Mouse (Mus musculus) gastrocnemius, adult 8-10 months (tissue): ENCODE measurements around the gene Wdfy3. TPM values are rescaled to one million over a fixed set of nuclear protein-coding genes. Genes with fewer than 3 reads are reported as not detected.

Experiments
- DNase-seq, 2 experiments: peaks; one replicate each; pipeline ENCODE4 v3.0.0; 2022; ENCODE audit warnings: low spot score in 2 of 2
- total RNA-seq, 4 experiments: library from RNA; stranded (reverse); gene quantifications; 2 replicates each; pipeline ENCODE4 v1.2.4; 2022

Wdfy3 gene
- total RNA-seq, 4 experiments from 2014 or later = 21.4 to 24.9 (median 22.1) TPM

DNA sequence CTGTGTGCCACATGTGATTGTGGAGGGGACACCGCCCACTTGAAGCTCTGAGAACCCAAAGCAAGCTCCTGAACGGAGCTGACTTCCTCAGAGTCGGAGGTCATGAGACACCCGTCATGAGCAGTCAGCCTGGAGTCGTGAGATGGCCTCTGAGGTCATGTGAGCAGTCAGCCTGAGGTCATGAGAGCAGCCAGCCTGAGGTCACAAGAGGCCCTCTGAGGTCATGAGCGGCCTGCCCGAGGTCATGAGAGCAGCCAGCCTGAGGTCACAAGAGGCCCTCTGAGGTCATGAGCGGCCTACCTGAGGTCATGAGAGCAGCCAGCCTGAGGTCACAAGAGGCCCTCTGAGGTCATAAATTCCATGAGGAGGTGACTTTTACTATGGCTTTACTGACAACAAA, 120.4 kb downstream of the Wdfy3 start:
- DNase-seq = no peak

DNA sequence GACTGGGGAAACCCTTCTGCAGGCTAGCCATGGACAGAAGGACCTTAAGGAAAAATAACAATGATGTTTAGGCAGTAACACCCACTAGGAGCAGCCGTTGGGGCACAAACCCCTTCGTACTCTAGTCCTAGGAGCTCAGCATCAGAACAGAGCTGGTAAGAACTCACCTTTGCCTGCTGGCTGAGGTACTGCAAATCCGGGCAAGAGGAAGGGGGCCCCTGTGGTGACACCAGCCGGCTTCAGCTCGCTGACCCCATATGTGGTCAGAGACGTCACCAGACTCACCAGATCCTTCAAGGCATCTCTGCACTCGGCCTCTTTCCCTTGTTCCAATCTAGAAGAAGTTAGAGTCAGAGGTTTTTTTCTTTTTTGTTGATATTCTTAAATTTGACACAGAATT, 121.1 kb downstream of the Wdfy3 start:
- DNase-seq = no peak

DNA sequence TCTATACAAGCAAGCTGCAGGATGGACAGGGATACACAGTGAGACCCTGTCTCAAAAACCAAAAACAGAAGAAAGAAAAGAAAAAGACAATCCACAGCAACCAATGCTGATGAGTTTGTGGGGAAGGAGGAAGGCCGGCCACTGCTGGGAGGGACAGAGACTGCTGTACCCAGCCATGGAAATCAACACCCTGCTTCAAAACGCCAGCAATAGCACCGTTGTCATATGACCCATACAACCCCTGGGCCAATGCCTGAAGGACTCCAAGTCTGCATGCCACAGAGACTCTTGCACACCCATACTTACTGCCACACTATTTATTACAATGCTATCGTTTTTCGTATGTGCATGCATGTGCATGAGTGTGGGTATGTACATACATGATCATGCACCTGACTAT, 124.0 kb downstream of the Wdfy3 start:
- DNase-seq = peak; percentile 23 to 40

DNA sequence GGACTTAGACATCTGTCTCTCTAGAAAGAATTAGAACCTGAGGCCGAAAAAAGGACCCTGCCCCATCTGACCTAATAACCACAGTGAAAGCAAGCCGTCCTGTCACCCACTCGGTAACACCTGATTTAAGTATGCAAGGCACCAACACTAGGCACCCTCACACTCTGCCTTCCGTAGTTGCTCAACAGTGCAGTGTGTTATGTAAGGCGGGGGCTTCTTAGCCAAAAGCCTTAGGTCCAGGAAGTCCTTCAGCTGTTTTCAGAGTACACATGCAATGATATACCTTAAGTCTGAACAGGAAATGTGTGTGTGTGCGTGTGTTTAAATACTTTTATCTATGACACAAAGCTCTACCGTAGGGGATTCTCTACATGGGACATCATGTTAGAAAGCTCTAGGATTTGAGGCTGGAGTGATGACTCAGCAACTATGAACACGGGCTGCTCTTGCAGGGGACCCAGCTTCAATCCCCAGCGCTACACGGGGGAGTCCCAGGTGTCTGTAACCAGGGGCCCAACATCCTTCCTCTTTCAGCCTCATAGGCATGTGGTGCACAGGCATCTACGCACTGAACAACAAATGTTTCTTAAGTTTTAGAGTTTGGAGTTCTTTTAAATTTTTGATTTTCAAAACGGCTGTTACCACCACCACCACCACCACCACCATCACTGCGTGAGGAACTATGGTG, 131.7 kb downstream of the Wdfy3 start:
- no peak for DNase-seq

DNA sequence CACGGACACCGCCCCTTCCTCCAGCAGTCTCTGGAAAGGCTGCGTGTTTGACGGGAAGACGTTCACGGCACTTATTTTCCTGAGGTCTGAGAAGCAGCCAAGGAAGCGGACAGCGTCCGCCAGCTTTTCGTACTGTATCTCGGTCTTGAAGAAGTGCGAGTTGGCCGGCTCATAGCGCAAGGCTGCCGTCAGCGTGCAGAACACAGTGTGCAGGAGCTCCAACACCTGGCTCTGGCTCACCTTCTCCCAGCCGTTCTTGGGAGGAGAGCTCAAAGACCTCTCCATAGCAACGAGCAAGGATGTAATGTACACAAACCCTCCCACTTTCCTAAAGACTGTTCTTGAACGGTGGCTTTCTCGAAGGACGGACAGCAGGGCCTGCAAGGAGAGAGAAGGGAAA, 132.4 kb downstream of the Wdfy3 start:
- no peak for DNase-seq

DNA sequence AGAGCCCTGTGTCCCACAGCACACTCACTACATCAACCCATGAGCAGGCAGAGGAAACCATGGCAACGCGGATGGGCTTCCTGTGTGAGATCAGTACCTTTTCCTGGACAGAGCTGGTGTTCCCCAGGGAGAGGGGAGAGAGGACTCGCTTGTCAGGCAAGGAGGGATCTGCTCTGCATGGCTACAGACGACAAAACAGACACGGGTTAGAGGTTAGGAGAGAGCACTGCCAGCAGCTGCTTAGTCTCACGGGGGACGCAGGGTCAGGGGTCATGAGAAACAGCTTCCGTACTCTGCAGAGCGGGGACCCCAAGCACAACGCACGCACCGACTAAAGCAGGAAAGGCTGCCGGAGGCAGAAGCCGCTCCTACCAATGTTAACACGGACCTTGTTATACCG, 133.8 kb downstream of the Wdfy3 start:
- peak in 1 of 2 experiments; percentile 26 for DNase-seq

DNA sequence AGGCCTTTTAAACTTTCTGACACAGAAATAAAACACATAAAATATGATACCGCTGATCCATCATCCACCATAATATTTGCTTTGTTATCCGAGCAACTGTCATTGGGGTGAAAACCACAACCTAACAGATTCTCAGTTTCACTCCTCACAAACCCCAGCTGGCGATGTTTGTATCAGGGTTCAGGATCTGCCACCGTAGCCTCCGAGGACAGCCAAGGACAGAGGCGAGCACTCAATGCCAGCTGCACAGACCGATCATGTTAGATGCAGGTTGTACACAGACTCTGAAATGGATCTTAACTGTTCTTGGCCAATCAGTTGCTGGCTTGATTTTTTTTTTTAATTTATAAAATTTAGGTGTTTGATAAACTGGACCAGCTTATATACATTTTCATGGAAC, 135.1 kb downstream of the Wdfy3 start:
- no peak for DNase-seq

DNA sequence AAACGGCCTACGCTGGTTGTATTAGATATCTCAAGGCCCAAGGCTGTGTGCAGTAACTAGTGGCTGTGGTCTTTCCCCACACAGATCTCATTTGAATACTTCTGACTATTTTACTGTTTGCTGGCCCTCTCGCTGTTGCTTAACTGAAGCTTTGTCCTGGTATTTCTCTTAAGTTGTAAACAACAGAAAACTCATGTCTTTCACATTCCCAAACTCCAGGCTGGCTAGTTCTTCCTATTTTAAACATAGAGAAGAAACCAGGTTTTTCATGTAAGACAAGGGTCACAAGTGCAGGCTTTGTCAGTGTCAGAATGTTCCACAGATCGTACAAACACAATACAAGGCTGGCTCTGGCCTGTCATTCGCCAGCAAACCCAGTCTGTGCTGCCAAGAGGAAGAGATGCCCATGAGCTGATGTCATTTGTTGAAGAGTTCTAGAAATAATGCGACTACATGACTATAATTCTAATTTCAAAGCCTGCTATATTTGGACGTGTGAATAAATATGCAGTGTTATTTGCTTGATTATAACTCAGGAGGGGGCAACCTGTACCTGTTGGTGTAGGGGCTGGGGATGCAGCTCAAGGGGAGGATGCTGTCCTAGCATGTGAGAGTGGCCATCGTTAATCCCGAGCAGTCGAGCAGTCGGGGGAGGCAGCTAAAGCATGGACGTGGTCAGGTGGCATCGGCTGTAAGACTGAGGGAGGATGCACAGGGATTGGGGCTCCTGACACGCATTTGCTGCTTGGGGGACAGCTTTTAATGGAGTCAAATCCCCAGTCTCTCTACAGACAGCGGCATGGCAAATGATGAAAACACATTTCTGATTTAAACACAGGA, 136.5 kb downstream of the Wdfy3 start:
- DNase-seq = no peak

DNA sequence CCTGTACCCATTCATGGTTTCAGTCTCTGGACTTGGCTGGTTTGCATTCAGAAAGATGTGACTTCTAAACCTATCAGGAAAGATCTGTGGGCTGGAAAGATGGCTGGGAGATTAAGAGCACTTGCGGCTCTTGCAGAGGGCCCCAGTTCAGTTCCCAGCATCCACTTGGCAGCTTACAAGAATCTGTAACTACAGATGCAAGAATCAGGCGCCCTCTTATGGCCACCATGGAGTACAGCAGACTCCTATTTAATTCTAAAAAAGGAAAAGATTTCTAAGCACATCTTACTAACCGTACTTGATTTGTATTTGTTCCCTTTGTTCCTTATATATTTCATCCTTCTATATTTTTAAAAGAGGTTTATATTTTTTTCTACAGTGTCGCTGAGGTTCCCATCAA, 137.7 kb downstream of the Wdfy3 start:
- DNase-seq = no peak

DNA sequence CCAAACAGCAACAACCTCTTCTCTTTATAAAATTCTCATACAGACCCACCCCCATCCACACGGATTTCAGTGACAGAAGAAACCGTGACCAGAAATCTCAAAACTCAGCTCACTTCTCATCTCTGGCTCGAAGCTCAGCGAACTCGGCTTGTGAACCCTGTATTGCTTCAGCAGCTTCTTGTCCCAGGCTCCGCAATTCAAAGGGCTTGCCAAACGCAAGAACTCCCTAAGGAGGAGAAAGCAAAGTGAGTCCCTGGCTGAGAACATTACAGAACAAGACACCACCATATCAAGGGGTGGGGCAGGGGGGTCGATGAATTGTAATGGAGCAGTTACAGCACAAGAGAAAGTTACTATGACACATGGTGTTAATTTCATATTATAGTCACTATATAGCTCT, 143.4 kb downstream of the Wdfy3 start:
- DNase-seq = no peak

DNA sequence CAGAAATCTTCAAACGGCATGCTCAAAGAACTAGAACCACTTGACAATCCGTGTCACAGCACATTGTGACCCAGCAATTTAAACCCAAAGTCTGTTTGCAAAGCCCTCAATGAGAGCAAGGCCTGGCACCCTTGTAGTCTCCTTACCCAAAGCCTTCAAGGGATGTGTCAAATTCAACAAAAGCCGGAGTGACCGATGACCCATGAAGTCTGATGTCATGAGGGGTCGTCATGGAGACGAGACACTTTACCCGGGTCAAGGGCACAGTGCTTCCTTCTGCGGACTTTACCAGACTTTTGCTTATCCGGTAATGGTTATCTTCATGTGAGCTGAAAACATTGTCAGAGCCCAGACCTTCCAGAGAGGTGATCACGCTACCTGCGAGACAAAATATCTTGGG, 146.0 kb downstream of the Wdfy3 start:
- DNase-seq = no peak

DNA sequence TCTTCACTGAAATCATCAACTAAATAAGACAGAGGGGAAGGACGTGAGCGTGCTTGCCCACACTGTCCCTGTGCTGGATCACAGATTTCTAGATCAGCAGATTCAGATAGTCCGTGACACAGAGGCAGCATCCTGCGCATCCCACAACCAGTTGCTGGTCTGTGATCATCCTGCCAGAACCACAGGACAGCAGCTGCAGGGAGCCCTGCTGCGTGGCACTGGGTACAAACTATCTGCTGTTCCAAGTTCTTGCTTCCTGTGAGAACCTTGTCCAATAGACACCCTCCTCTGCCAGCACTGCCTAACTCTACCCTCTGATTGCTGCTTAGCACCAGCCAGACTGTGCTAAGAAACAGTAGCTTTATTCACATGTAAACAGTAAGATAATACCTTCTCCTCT, 150.2 kb downstream of the Wdfy3 start:
- DNase-seq = no peak

DNA sequence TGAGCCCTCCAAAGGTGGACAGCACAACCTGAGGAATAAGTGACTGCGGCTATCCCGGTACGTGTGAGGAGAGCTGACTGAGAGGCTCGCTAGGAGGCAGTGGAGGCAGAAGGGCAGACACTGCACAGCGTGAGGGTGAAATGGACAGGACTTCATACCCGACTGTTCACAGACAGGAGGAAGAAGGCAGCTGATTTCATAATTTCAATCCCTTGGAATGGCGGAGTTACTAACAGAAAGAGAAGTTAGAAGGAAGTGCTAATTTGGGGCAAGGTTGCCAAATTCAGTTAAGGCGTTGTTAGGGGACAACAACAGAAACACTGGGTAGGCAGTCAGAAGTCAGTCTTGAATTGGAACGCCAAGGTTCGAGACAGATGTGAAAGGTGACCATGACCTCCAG, 160.3 kb downstream of the Wdfy3 start:
- DNase-seq = no peak

DNA sequence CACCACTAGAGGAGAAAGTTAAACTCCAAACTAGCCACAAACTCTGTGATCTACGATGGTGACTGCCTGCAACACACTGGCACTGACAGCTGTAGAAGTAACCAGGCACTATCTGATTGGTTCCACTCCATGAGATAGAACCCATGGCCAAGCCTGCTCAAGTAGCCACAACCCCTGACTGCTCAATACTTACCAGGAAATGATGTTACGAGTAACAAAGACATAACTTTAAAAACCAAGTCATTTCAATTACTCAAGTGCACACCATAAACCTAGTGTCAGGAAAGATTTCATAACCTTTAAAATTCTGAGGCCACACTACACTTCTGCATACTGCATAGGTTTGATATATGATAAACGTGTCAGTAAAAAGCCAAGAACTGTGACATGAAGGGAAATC, 164.1 kb downstream of the Wdfy3 start:
- no peak for DNase-seq

DNA sequence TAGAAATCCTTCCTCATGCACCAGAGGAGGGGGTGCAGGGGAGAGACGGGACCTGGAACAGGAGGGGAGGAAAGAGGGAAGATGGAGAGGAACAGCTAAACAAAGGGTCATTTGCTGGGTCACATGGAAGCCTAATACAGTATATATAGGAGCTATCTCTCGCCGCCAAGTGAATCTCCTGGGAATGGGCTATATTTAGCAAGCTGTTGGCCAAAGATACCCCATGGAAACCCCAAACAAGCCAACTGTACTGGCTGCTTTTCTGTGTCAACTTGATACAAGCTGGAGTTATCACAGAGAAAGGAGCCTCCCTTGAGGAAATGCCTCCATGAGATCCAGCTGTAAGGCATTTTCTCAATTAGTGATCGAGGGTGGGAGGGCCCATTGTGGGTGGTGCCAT, 164.9 kb downstream of the Wdfy3 start:
- DNase-seq = peak in 1 of 2 experiments; percentile 12

DNA sequence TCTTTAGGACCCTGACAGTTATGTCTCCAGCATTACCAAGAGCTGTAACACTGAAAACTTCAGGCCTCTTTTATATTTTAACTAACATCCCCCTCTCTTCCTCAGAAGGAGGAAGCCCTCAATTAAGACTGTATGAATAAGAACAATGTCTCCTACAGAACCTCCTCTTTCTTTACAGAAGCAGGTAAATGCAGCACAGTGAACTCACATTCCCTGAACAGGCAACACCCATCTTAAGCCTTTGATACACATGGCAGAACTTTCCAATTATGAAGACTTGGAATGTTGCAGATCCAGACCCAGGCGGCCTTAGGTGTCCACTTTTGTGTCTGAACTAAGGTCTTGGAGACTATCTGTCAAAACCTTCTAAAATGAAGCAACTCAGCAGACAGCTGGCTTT, 167.0 kb downstream of the Wdfy3 start:
- DNase-seq = no peak

DNA sequence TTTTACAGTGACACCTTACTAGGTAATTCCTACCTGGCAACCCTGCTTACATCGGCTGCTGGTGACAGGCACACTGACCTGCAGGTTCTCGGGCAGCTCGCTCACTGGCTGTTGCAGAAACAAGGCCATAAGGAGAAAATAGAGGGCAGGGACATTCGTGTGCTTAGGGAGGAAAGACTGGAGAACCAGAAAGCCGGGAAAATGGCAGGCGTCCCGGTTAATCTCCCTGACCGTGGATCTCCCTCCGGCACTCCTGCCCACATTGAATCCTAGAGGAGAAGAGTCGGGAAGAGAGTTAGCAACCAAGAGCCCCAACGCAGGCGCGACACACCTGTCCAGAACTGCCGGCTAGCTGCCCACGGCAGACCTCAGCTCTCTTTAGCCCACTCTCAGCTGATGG, 169.7 kb downstream of the Wdfy3 start:
- DNase-seq = no peak

DNA sequence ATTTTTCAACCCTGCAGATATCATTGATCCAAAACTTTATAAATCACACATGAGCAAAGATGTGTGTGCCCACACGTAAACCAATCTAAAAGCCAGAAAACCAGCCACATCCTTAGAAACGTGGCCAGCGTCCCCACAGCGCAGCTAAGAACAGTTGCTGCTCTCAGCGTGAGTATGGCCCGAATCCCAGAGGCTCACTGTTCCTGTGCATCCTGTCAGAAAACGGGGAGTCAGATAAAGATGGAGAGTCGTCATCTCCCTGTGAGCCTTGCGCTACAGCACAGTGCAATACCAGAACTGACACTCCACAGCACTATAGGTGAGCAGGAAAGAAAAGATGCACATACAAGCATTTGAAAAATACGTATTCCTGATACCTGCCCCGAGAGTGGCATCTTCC, 172.9 kb downstream of the Wdfy3 start:
- DNase-seq = no peak

DNA sequence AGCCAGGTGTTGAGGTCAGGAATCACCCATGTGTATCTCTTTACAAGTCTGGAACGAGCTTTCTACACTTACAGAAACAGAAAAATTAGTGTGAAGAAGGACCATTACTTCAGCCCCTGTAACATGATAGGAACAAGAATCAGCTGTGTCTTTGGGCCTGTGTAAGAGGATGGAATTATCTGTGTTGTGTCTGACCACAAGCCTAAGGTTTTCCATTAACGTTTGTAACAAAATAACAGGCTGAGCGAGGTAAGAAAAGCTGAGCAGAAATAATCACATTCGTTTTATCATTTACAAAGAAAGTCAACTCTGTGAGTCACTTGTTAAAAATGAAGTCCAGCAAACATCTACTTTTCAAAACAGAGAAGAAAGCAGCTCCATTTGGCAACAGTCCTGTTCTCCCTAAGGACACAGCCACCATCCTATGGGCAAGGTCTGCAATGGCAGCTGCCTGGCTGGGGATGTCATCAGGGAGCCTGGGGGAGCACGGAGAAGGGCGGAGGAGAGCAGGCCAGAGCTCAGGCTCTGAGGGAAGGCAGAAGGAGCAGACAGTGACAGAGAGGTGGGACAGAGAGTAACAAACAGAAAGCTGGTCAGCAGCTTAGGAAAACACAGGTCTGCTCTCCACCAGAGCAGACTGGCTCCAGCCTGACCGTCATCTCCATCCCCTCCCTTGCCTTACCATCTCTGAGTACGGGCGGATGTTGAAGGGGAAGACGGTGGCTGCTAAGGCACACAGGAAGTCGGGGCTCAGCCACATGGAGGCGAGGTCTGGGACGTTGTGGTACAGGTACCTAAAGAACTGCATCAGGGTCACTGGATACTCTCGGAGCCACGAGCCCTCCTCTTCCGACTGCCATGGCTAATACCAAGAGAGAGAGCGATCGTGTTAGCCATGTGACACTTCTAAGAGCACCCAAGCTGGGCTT, 173.7 kb downstream of the Wdfy3 start:
- DNase-seq = no peak

DNA sequence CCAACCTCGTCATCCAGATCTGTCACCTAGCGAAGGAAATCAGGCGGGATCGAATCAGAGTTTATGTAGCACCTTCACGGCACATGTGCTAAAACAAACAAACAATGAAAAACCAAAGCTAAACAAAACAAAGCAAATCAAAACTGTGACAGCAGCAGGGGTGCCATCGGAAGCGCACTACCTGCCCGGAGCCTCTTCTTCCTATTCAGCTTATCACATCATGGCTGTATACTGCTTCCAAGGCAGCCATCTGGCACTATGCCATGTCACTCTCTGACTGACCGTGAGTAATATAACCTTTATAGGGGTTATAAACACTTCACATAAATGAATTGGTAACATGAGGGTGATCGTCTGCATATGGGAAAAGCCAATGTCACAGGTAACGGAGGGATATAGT, 174.6 kb downstream of the Wdfy3 start:
- DNase-seq = no peak

DNA sequence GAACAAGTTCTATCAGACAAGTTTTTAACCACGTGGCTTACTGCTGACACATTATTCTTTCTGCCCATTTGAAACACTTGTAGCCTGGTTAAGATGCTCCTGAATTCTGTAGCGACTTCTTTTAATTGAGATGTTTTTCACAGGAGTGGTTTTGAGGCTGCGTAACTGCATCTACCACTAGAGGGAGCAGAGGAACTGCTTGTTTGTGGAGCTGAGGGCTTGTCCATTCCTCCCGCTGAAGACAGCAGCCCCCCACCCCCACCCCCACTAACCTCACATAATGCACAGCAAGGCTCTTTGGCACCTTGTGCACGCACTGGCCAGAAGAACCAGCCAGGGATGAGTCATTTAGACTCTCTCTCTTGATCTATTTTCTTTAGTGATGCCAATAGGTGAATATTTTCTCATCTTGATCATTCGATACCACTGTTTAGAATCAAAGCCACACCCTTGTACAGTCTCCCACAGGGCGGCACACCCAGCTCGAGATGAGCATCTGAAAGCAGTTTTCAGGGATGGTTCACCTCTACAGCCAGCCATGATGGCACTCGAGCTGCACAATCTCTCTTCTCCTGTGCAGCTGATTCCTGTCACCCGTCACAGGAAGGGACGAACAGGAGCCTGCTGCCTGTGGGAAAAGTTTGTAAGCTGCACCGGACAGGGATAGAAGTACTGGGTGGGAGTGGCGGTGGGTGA, 175.8 kb downstream of the Wdfy3 start:
- DNase-seq = no peak
